Mouse (Mus musculus) heart, embryonic 12.5 days (tissue): Measurements from ENCODE around the gene Grm7. TPM values are rescaled to one million over a fixed set of nuclear protein-coding genes. Genes with fewer than 3 reads are reported as not detected.

Source experiments
- ATAC-seq: fragments of 200-750 bp; cut with Nextera tagmentation; 2 replicates; pipeline ENCODE4 v1.8.0; 2017; ENCODE audit warnings: moderate TSS enrichment, moderate library complexity; ENCODE audit not compliant: insufficient number of reproducible peaks, low FRiP score
- H3K27ac ChIP-seq: fragments of 300-500 bp; sonication (generic); 2 replicates; pipeline ENCODE4 v1.5.1; 2016; ENCODE audit warnings: mild to moderate bottlenecking, moderate library complexity; ENCODE audit not compliant: poor library complexity, severe bottlenecking
- H3K27me3 ChIP-seq: fragments of 300-500 bp; sonication (generic); replicated peaks from 2 replicates; pipeline ENCODE4 v1.6.1; 2016; ENCODE audit warnings: mild to moderate bottlenecking, moderate library complexity
- H3K36me3 ChIP-seq: fragments of 300-500 bp; sonication (generic); 2 replicates; pipeline ENCODE4 v1.6.1; 2016; ENCODE audit warnings: mild to moderate bottlenecking, moderate library complexity
- H3K4me1 ChIP-seq: fragments of 300-500 bp; sonication (generic); replicated peaks from 2 replicates; pipeline ENCODE4 v1.6.1; 2016; ENCODE audit warnings: mild to moderate bottlenecking
- H3K4me2 ChIP-seq: fragments of 300-500 bp; sonication (generic); 2 replicates; pipeline ENCODE4 v1.6.1; 2016; ENCODE audit warnings: mild to moderate bottlenecking, moderate library complexity
- H3K4me3 ChIP-seq: fragments of 300-500 bp; sonication (generic); 2 replicates; pipeline ENCODE4 v1.5.1; 2016; ENCODE audit warnings: mild to moderate bottlenecking
- H3K9ac ChIP-seq: fragments of 300-500 bp; sonication (generic); 2 replicates; pipeline ENCODE4 v1.6.1; 2016; ENCODE audit warnings: mild to moderate bottlenecking, moderate library complexity
- H3K9me3 ChIP-seq: fragments of 300-500 bp; sonication (generic); replicated peaks from 2 replicates; pipeline ENCODE4 v1.6.1; 2016; ENCODE audit warnings: mild to moderate bottlenecking, moderate library complexity
- WGBS: fragments of 180-500 bp; shearing (Covaris S2); methylation state at CpG from one replicate; pipeline ENCODE4 v1.1.7; 2016; 5-methylcytosine and 5-hydroxymethylcytosine counted together
- polyA plus RNA-seq: library from polyadenylated mRNA; unstranded; fragments of >200 nt; fragmentation: Nextera tagmentation; extraction: Ambion mirVana; gene quantifications from 2 replicates; pipeline ENCODE4 v1.2.1, GENCODE M21; 2016

The Grm7 gene
- 1.4 and 1.6 TPM in 2 replicates for polyA plus RNA-seq

DNA sequence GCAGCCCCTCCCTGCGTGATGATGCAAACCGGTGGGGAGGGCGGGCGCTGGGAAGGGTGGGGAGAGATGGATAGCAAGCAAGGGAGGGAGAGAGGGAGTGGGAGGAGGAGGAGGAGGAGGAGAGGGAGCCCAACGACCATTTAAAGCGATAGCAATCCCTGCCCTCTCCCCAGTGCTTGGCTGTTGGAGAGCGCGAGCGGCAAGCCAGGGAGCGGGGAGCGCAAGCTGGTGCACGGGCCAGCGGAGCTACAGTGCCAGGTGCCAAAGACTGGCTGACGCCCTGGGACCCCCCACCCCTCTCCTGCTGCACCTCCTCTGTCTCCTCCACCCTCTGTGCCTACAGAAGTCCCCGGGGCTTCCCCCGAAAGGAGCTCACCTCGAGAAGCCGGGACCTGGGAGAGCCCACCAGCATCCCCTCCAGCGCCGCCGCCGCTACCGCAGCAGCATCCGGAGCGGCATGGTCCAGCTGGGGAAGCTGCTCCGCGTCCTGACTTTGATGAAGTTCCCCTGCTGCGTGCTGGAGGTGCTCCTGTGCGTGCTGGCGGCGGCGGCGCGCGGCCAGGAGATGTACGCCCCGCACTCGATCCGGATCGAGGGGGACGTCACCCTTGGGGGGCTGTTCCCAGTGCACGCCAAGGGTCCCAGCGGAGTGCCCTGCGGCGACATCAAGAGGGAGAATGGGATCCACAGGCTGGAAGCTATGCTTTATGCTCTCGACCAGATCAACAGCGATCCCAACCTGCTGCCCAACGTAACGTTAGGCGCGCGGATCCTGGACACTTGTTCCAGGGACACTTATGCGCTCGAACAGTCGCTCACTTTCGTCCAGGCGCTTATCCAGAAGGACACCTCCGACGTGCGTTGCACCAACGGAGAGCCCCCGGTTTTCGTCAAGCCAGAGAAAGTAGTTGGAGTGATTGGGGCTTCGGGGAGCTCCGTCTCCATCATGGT is at the start of gene Grm7:
TSS of gene Grm7 (plus strand) at position 171 of the 951 bp plus-strand sequence.
- WGBS = under 1% methylated on average over 62 of the region's 65 CpGs
- Histone ChIP-seq H3K4me2 (peak within 1 kb of the TSS; percentile 80), H3K9ac (peak within 1 kb of the TSS; percentile 30; the same call in 1 of the 2 replicates), H3K27me3 (peaks cover 59% of the 10 kb centered on the region), H3K4me3 (peak within 1 kb of the TSS; percentile 47), H3K4me1 (peaks cover 12% of the 10 kb centered on the region; the same call in 1 of the 2 replicates), H3K27ac (no peak within 1 kb of the TSS), H3K9me3 (no peaks in the 10 kb centered on the region), H3K36me3 (no peaks in the 10 kb centered on the region)
- peak; percentile 61 for ATAC-seq

- Histone ChIP-seq H3K9me3 (no peaks in the 10 kb centered on the region), H3K9ac (no peak overlapping the region), H3K4me3 (peak overlapping the region; percentile 47), H3K4me2 (peak overlapping the region; percentile 80), H3K36me3 (no peaks in the 10 kb centered on the region), H3K27me3 (peaks cover 59% of the 10 kb centered on the region), H3K4me1 (peaks cover 12% of the 10 kb centered on the region; the same call in 1 of the 2 replicates), H3K27ac (no peak overlapping the region)
- ATAC-seq = 0 out of 2 replicates have a peak, but pooled peaks have one; percentile 36
- 1% methylated on average over 7 of the region's 7 CpGs for WGBS
Measured at GRCm38 (mm10) chr6:110645041-110645410, 355 bp upstream of the Grm7 start.

DNA sequence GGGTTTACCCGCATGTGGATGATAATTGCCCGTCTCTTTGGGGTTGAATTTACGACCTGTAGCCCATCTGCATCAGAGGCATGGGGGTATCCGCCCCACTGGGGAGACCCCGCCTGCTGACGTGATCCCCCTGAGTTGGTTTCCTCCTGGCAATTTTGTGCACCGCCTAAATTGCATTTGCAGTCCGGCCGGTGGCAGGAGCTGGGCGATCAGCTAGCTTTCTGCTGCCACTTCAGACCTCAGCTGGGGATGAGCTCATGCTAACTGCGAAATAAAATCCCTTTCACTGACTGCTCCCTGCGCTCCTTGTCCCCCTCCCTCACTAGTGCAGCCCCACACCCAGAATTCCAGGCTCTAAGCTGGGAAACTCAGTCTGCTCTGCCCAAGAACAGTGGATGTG is 1.5 kb downstream of the Grm7 start:
- Histone ChIP-seq H3K4me1 (peaks cover 12% of the 10 kb centered on the region; the same call in 1 of the 2 replicates), H3K9me3 (no peaks in the 10 kb centered on the region), H3K27me3 (peaks cover 59% of the 10 kb centered on the region), H3K4me3 (peak overlapping the region; percentile 14), H3K27ac (no peak overlapping the region), H3K9ac (no peak overlapping the region), H3K36me3 (no peaks in the 10 kb centered on the region), H3K4me2 (peak overlapping the region; percentile 80)
- no peak for ATAC-seq
- WGBS = 5% methylated on average over 12 of the region's 12 CpGs

DNA sequence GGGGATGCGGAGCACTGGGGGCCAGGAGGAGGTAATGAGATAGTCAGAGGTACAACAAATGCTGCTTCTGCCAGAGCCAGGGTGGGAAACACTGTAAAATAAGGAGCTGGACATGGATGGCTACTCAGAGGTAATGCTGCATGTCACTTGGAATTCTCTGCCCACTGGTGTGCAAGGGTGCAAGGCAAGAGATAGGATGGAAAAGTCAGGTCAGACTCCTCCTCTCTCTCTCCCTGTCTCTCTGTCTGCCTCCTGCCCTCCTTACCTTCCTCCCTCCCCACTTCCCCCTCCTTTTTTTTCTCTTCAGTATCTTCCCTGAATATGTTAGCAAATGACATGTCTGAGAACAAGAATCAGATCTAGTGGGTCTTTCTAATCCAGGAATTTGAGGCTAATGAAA is 3.8 kb downstream of the Grm7 start:
- Histone ChIP-seq H3K36me3 (no peaks in the 10 kb centered on the region), H3K9ac (no peak overlapping the region)
- no peak for ATAC-seq

GRCm38 (mm10) chr6:110653361-110654001 is 8.1 kb downstream of the Grm7 start:
- Histone ChIP-seq H3K4me1 (no peaks in the 10 kb centered on the region), H3K4me2 (no peak overlapping the region), H3K9ac (no peak overlapping the region), H3K27me3 (peaks cover 6% of the 10 kb centered on the region), H3K36me3 (no peaks in the 10 kb centered on the region), H3K4me3 (no peak overlapping the region), H3K27ac (no peak overlapping the region), H3K9me3 (no peaks in the 10 kb centered on the region)
- no peak for ATAC-seq
- WGBS = 69% methylated on average over 5 of the region's 5 CpGs

More for the DNA sequence above, 3.8 kb downstream of the Grm7 start:
- H3K4me1 ChIP-seq = peaks cover 12% of the 10 kb centered on the region; the same call in 1 of the 2 replicates
- H3K4me3 ChIP-seq = no peak overlapping the region
- H3K27me3 ChIP-seq = peaks cover 49% of the 10 kb centered on the region
- 74% methylated on average over 1 of the region's 1 CpGs for WGBS
- H3K4me2 ChIP-seq = no peak overlapping the region
- no peak overlapping the region for H3K27ac ChIP-seq
- H3K9me3 ChIP-seq = no peaks in the 10 kb centered on the region

DNA sequence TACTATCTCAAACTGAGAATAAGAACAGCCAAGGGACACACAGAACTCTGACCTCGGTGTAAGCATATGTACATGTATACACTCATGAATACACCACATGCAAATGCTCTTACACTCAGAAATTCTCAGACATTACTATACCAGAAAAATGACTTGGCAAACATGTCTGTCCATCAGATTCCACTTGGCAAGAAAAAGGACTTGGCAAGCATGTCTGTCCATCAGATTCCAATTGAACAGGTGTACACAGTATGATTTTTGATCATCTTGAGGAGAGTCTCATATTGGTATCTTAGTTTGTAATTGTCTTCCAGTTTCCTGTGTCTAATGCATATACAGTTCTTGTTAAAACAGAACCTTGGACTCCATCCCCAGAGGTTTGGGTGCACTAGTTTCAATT is 19.1 kb downstream of the Grm7 start:
- H3K27me3 ChIP-seq = no peaks in the 10 kb centered on the region
- H3K36me3 ChIP-seq = no peaks in the 10 kb centered on the region
- no peak overlapping the region for H3K9ac ChIP-seq
- H3K4me2 ChIP-seq = no peak overlapping the region
- no peak overlapping the region for H3K4me3 ChIP-seq
- no peak overlapping the region for H3K27ac ChIP-seq
- WGBS = 82% methylated on average over 1 of the region's 1 CpGs
- H3K4me1 ChIP-seq = no peaks in the 10 kb centered on the region
- ATAC-seq = no peak
- H3K9me3 ChIP-seq = no peaks in the 10 kb centered on the region

- Histone ChIP-seq H3K27me3 (no peaks in the 10 kb centered on the region), H3K4me1 (no peaks in the 10 kb centered on the region), H3K4me3 (no peak overlapping the region), H3K9ac (no peak overlapping the region), H3K4me2 (no peak overlapping the region), H3K9me3 (no peaks in the 10 kb centered on the region), H3K27ac (no peak overlapping the region), H3K36me3 (no peaks in the 10 kb centered on the region)
- no peak for ATAC-seq
- WGBS = 57% methylated on average over 5 of the region's 5 CpGs
Measured at GRCm38 (mm10) chr6:110668447-110668846, 23.1 kb downstream of the Grm7 start.

DNA sequence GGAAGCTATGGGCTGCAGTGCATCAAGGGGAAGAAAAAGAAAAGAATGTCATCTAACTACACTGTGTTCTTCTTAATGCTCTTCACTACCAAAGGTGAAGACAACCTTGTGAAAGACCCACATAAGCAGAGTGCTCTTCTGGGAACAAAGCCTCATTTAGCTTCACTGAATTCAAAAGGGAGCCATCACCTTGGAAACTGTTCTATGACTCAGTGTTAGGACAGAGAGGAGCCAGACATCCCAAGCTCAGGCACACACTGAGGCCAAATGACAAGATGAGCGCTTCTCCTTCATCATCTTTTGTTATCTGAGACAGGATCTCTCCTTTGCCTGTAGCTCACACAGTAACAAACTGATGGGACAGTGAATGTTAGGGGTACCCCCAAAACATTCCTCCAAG is 45.6 kb downstream of the Grm7 start:
- Histone ChIP-seq H3K36me3 (no peaks in the 10 kb centered on the region), H3K9me3 (no peaks in the 10 kb centered on the region), H3K9ac (no peak overlapping the region), H3K27ac (no peak overlapping the region), H3K27me3 (no peaks in the 10 kb centered on the region), H3K4me2 (no peak overlapping the region), H3K4me3 (no peak overlapping the region), H3K4me1 (no peaks in the 10 kb centered on the region)
- no peak for ATAC-seq
- 66% methylated on average over 1 of the region's 1 CpGs for WGBS

- Histone ChIP-seq H3K9me3 (no peaks in the 10 kb centered on the region), H3K4me2 (no peak overlapping the region), H3K36me3 (no peaks in the 10 kb centered on the region), H3K27ac (no peak overlapping the region), H3K4me1 (no peaks in the 10 kb centered on the region), H3K9ac (no peak overlapping the region), H3K4me3 (no peak overlapping the region), H3K27me3 (no peaks in the 10 kb centered on the region)
- ATAC-seq = no peak
- 62% methylated on average over 5 of the region's 5 CpGs for WGBS
Measured at GRCm38 (mm10) chr6:110709763-110710162, 64.4 kb downstream of the Grm7 start.

DNA sequence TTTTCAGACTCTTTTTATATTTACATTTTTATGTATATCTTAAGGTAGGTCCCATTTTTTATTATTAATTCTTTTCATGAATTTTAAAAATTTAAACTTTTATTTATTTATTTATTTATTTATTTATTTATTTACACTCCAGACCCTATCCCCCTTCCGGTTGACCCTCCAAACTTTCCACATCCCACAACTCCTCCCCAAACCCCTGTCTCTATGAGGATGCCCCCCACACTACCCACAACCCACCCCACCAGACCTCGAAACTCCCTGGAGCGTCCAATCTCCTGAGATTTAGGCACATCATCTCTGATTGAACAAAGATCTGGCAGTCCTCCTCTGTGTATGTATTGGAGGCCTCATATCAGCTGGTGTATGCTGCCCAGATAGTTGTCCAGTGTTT is 69.6 kb downstream of the Grm7 start:
- H3K4me2 ChIP-seq = no peak overlapping the region
- 83% methylated on average over 3 of the region's 3 CpGs for WGBS
- H3K9me3 ChIP-seq = no peaks in the 10 kb centered on the region
- H3K27me3 ChIP-seq = no peaks in the 10 kb centered on the region
- no peaks in the 10 kb centered on the region for H3K36me3 ChIP-seq
- no peak overlapping the region for H3K4me3 ChIP-seq
- H3K4me1 ChIP-seq = no peaks in the 10 kb centered on the region
- ATAC-seq = no peak
- no peak overlapping the region for H3K9ac ChIP-seq
- no peak overlapping the region for H3K27ac ChIP-seq

DNA sequence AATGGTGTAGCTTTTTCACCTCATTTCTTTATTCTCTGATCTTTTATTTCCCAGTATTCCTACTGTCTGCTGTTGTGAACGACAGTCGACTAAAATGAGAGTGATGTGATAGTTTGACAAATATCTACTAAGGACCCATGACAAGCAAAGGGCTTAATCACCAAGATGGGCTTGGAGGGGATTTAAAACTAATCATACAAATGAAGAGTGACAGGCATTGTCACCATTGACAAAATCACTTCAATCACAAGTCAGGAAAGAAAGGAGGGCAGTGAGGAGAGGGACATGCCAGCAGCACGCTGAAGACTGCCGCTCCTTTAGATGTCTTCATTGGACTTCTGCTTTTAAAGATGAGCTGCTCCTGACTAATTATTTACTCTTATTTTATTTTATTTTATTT is 78.0 kb downstream of the Grm7 start:
- H3K27ac ChIP-seq = no peak overlapping the region
- no peak overlapping the region for H3K4me2 ChIP-seq
- H3K4me1 ChIP-seq = no peaks in the 10 kb centered on the region
- WGBS = 81% methylated on average over 4 of the region's 4 CpGs
- no peaks in the 10 kb centered on the region for H3K36me3 ChIP-seq
- no peak overlapping the region for H3K9ac ChIP-seq
- no peak for ATAC-seq
- no peaks in the 10 kb centered on the region for H3K9me3 ChIP-seq
- no peak overlapping the region for H3K4me3 ChIP-seq
- H3K27me3 ChIP-seq = no peaks in the 10 kb centered on the region
